In genomic region chr2:151914120-151914519, GRCm38 (mm10) we compare ENCODE assay signal across 26 mouse cellular contexts. TPM values are rescaled to one million over a fixed set of nuclear protein-coding genes. Genes with fewer than 3 reads are reported as not detected.
DNase-seq lines count a peak whose midpoint lies in the region; ATAC-seq and TF ChIP-seq lines count a peak whose summit lies in the region.
"Had no signal": no experiment of that assay in that cellular context is flagged by ENCODE, and none has a peak within 500 bp of the region (broad histone marks: within the 10 kb centered on the region; RNA-seq: fewer than 3 reads in every experiment).

No protein-coding gene starts in this region.

- CTCF ChIA-PET in Patski (lab: Charles Lee) = interaction anchor here (1.0 to 2.1 kb wide), 3 partner anchors 21 to 48 kb away, joined by 3 to 7 read pairs (median 7); no protein-coding TSS in a partner anchor

- H3K9me3 ChIP-seq in hindbrain, embryonic 12.5 days (replicated peaks) = no peaks in the 10 kb centered on the region
- H3K9me3 ChIP-seq: embryonic facial prominence, embryonic 15.5 days; forebrain, embryonic 13.5 days; G1E; heart, embryonic 12.5 days; hindbrain, embryonic 10.5 days; hindbrain, embryonic 15.5 days had no signal

- in situ Hi-C loops in Patski (cut with MboI; ENCODE audit: low pct_unique_long_range_greater_than_20kb) = loop anchor here (25.0 kb wide), 3 partner anchors 423 to 998 kb away; partner anchors contain the start of genes Mcts2, Mylk2, Rbck1 and Trib3

- peak; percentile 39 for DNase-seq in adrenal gland, adult 8-10 months
- no peak for DNase-seq in adrenal gland, postnatal 25 days
- DNase-seq in 3T3-L1 (ENCODE audit: low read depth, low spot score) (peak; percentile 91), Patski (ENCODE audit: low read depth, low spot score) (peak; percentile 95)
- peak; percentile 68 for DNase-seq in fibroblast of lung, adult 2 months (ENCODE audit: low read depth)
- DNase-seq in urinary bladder, adult 18-20 months (ENCODE audit: low spot score in 2 of 2) = no peak
- DNase-seq: B cell, adult 2 months; cerebellum, adult 11 months; cerebellum, adult 8-10 months; cerebellum, postnatal 14 days; embryo, embryonic 11 days; forebrain, postnatal 0 days; gastrocnemius, postnatal 25 days; kidney, adult 8-10 months had no signal

- no peaks in the 10 kb centered on the region for H3K36me3 ChIP-seq in hindbrain, embryonic 12.5 days
- H3K36me3 ChIP-seq: embryonic facial prominence, embryonic 15.5 days; G1E; heart, embryonic 12.5 days; hindbrain, embryonic 10.5 days; hindbrain, embryonic 15.5 days had no signal

- no peak for TF ChIP-seq CTCF in Patski (IDR thresholded peaks at IDR 0.05)

- H3K27me3 ChIP-seq in Patski = no peaks in the 10 kb centered on the region
- H3K27me3 ChIP-seq in hindbrain, embryonic 12.5 days = no peaks in the 10 kb centered on the region
- H3K27me3 ChIP-seq: embryonic facial prominence, embryonic 15.5 days; forebrain, embryonic 13.5 days; hindbrain, embryonic 15.5 days had no signal

- POLR2A ChIA-PET in Patski (lab: Charles Lee) = interaction anchor here (0.6 to 2.3 kb wide), 3 partner anchors 13 to 45 kb away, joined by 3 to 7 read pairs (median 3); no protein-coding TSS in a partner anchor

- no peak overlapping the region for H3K4me3 ChIP-seq in hindbrain, embryonic 12.5 days
- H3K4me3 ChIP-seq: embryonic facial prominence, embryonic 15.5 days; erythroblast, embryonic 14.5 days; forebrain, embryonic 13.5 days; heart, embryonic 12.5 days; hindbrain, embryonic 10.5 days; hindbrain, embryonic 15.5 days had no signal

- no peak overlapping the region for H3K4me2 ChIP-seq in hindbrain, embryonic 12.5 days (replicated peaks)
- H3K4me2 ChIP-seq: embryonic facial prominence, embryonic 15.5 days; forebrain, embryonic 13.5 days; heart, embryonic 12.5 days; hindbrain, embryonic 15.5 days had no signal

- WGBS in hindbrain, embryonic 12.5 days = 90% methylated on average over 5 of the region's 5 CpGs

- H3K9ac ChIP-seq in hindbrain, embryonic 12.5 days = no peak overlapping the region
- H3K9ac ChIP-seq: embryonic facial prominence, embryonic 15.5 days; forebrain, embryonic 13.5 days; forebrain, postnatal 0 days; heart, embryonic 12.5 days; hindbrain, embryonic 15.5 days had no signal

- no peak overlapping the region for H3K27ac ChIP-seq in hindbrain, embryonic 12.5 days
- H3K27ac ChIP-seq: embryonic facial prominence, embryonic 15.5 days; forebrain, embryonic 13.5 days; hindbrain, embryonic 10.5 days; hindbrain, embryonic 15.5 days had no signal

- peaks cover 17% of the 10 kb centered on the region; the same call in 1 of the 2 replicates for H3K4me1 ChIP-seq in hindbrain, embryonic 12.5 days
- H3K4me1 ChIP-seq: forebrain, embryonic 13.5 days had no signal

- peak; percentile 33 for ATAC-seq in Patski
- no peak for ATAC-seq in hindbrain, embryonic 12.5 days (ENCODE audit: low FRiP score)
- ATAC-seq: CD4-positive, CD25-positive, alpha-beta regulatory T cell, adult 4 months; forebrain, embryonic 13.5 days; forebrain, postnatal 0 days; intestine, embryonic 16.5 days had no signal

RNA-seq across cellular contexts. Expression of gene Angpt4, which starts 3.1 kb away (rescaled TPM):
- 1 to 10 TPM in 2 of 4 experiments, under 1 TPM in 2; 0.29 to 1.1 (median 0.89) TPM for total RNA-seq in adrenal gland, adult 8-10 months (2022)
- total RNA-seq in adrenal gland, postnatal 25 days (2021) = not detected in 2 replicates
- polyA plus RNA-seq in Patski (2021) = 44.3 TPM
- 0.14 and 0.20 TPM in 2 replicates for polyA plus RNA-seq in hindbrain, embryonic 12.5 days (2016; fragmentation: Nextera tagmentation; extraction: Ambion mirVana)
- total RNA-seq: common myeloid progenitor, adult 5-6 weeks; G1E; granulocyte monocyte progenitor cell, adult 5-6 weeks had no signal
- polyA plus RNA-seq: CD4-positive, CD25-positive, alpha-beta regulatory T cell, adult 4 months; erythroblast, embryonic 14.5 days; forebrain, embryonic 13.5 days; G1E had no signal

Comparison
In these comparisons a context has a peak if more than half of its experiments do, and no peak if none do; other contexts are left out.
1. DNase-seq: peak in adrenal gland, adult 8-10 months (single experiment), 3T3-L1 (single experiment), Patski (single experiment) and fibroblast of lung, adult 2 months (single experiment); none in adrenal gland, postnatal 25 days (single experiment) and urinary bladder, adult 18-20 months (0 of 2).